Mouse (Mus musculus) layer of hippocampus, postnatal 14 days (tissue): Measurements from ENCODE around the gene Col9a2. TPM values are rescaled to one million over a fixed set of nuclear protein-coding genes. Genes with fewer than 3 reads are reported as not detected.

Experiments
- DNase-seq, 2 experiments: peaks; one replicate each; pipeline ENCODE4 v3.0.0; 2021 to 2022; ENCODE audit warnings: low spot score in 2 of 2, mixed read lengths in 1 of 2
- total RNA-seq, 2 experiments: library from RNA; stranded (reverse); gene quantifications; 2 replicates each; pipeline ENCODE4 v1.2.3; 2021

Gene Col9a2
- total RNA-seq, 2 experiments from 2014 or later, result 5.7 to 7.0 TPM

DNA sequence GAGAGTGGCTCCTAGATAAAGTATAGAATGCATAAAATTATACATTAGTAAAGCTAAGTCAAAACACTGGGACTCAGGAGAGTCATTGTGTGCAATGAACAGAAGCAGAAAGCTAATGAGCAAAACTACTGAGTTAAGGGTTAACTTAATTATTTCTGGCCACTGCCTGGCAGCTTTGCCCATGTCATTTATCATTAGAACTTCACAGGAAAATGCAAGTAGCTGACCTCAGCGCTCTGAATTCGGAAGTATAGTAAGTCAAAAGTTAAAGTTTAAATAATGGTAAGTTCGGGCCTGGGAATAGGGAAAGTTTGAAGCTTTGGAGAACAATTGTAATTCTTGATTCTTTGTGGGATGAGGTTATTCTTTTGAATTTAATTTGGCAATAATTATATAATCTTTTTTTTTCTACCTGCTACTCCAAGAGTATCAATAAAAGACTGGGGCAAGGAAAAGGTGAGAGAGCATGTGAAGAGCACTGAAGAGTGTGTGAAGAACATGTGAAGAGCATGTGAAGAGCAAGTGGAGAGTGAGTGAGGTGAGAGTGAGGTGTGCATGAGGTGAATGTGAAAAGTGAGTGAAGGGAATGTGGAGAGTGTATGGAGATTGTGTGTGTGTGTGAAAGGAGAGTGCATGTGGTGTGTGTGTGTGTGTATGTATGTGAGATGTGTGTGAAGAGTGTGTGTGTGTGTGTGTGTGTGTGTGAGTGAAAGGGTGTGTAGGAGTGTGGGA is 38.9 kb downstream of the Col9a2 start:
- DNase-seq, result no peak

GRCm38 (mm10) chr4:121080395-121080794 is 41.2 kb downstream of the Col9a2 start:
- DNase-seq, result no peak

DNA sequence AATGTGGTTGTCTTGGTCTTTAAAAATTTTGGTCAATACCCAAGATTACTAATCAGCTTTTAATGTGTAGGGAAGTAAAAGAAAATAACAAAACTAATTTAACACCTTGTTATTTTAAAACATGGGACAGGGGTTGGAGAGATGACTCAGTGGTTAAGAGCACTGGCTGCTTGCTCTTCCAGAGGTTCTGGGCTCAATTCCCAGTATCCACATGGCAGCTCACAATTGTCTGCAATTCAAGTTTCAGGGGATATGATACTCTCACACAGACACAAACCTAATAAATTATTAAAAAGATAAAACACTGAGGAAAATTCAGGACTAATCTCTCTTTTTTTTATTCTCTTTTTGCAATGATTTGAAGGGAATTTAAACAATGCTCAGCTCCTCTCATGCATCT is 45.3 kb downstream of the Col9a2 start:
- no peak for DNase-seq

GRCm38 (mm10) chr4:121088696-121089095 is 49.5 kb downstream of the Col9a2 start:
- DNase-seq, result no peak

GRCm38 (mm10) chr4:121090211-121090610 is 51.0 kb downstream of the Col9a2 start:
- DNase-seq, result no peak

DNA sequence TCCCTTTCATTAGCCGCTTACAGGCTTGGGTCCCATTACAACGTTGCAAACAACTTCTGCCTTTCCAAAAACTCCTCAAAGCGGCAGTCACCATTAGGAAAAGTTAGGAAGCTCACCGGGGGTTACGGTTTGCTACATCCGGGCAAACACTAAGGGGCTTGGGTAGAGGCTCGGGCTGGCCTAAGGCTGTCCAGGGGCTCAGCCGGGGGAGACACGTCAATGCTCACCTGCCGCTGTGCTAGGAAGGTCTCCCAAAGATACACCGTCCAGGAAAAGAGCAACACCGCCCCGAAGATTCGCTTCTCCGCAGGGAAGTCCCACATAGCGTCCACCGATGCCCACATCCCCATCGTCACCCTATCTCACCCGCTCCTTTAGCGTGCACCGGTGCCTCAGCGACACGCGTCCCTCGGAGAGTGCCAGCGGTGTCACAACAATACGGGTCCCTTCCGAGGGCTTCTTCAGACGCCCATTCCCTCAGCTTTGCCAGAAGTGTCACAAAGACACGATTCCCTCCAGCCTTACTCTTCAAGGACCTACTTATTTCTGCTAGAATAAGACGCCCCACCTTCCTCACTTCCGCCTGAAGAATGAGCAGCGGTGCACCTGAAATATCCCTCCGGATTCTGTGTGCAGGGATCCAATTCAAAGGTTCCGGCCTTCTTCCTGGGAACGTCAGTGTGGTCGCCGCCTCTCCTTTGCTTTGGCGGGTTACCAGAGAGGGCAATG is 58.6 kb downstream of the Col9a2 start, which contains the start of gene Zmpste24:
Gene Zmpste24 (minus strand): TSS at position 592 of the 729 bp plus-strand sequence.
- peak; percentile 89 to 91 for DNase-seq

GRCm38 (mm10) chr4:121103304-121103703 is 64.1 kb downstream of the Col9a2 start:
- DNase-seq, result no peak

Other genes with a start within 250 kb of the Col9a2 start
- gene Nfyc, start 207.8 kb upstream of the Col9a2 start, total RNA-seq, result 10 to 100 TPM; 49.1 to 53.8 TPM
- gene Rims3, start 184.6 kb upstream of the Col9a2 start, total RNA-seq, result 10 to 100 TPM; 17.5 to 24.7 TPM
- gene Exo5, start 114.4 kb upstream of the Col9a2 start, total RNA-seq, result 10 to 100 TPM in 1 of 2 experiments, 1 to 10 TPM in 1; 9.4 to 10.1 TPM
- gene Zfp69, start 87.7 kb upstream of the Col9a2 start, total RNA-seq, result 1 to 10 TPM; 1.4 to 2.8 TPM
- 100 to 1,000 TPM; 138 to 140 TPM for gene Smap2, start 22.1 kb upstream of the Col9a2 start, total RNA-seq
- gene Zmpste24, start 58.9 kb downstream of the Col9a2 start, total RNA-seq, result 10 to 100 TPM; 24.7 to 25.6 TPM
- not detected for gene Tmco2, start 69.8 kb downstream of the Col9a2 start, total RNA-seq
- gene Rlf, start 175.7 kb downstream of the Col9a2 start, total RNA-seq, result 10 to 100 TPM; 30.6 to 32.2 TPM